Mouse (Mus musculus) 3134 (cell line): Measurements from ENCODE around the gene Eif1b.
"Not testable (repeated sequence)": the region's sequence is repeated elsewhere in the genome, so short reads cannot be mapped to it uniquely, and the experiment has no call there.

Source experiments
- DNase-seq: peaks from one replicate; pipeline ENCODE4 v3.0.0-alpha.2; 2011; ENCODE audit warnings: low spot score; ENCODE audit not compliant: insufficient read length; ENCODE audit errors: extremely low read depth

Gene Eif1b

DNA sequence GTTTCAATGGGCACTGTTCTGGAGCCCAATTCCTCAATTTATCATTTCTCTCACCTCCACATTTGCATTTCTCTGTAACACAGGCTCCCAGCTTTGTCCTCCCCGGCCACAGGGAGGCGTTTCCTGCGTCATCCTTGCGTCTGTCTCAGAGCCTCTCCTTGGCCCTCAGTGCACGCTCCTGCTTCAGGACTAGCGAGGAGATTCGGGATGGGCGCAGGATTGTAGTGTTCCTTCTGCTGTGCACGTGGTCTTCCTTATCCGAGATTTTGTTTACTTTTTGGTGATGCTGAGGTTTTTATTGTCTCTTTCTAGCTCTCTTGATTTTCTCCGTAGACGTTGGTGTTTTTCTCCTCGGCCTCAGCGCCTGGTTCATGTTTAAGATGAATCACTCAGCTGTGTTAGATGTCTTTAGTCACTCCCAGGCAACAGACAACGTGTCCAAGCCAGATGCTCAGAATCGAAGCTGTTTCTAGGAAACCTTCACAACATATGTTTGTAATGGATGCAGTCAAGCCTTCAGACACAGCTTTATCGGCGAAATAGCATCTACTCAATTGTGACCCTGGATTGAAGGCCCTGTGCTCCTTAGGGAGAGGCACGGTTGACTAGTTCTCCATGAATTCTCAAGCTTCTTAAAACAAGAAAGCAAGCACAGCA lies 27.6 kb downstream of the Eif1b start:
- no peak for DNase-seq

DNA sequence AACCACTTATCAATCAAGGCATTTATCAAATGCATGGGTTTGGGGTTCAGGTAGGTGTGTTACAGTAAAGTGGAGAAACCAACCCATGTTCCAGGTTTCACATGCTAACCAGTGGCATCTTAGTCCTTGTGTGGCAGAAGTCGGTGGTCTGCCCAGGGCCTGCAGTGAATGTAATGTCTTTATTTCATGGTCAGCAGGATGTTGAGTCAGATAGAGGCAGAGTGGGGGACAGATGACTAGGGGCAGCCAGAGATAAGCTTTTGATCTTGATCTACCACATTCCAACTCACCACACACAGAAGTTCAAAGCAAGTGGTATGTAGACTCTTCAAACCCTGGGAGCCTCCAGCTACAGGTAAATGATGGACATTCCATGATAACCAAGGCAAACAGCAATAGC lies 29.1 kb downstream of the Eif1b start:
- no peak for DNase-seq

DNA sequence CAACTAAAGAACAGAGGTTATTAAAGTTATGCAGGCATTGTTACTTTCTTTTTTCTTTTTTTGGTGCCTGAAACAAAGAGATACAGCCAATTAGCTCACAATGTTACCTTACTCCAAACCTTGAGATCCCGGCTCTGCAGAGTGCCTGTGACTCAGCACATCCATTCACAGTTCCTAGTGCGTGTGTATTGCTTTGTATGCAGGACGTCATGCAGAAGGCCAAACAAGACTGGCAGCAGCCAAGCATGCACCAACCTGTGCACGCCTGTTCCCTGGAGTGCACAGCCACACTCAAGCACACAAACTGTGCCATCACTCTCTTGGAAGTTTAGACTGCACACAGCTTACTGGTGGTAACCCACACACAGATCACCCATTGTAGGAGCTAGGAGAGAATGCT lies 35.2 kb downstream of the Eif1b start:
- no peak for DNase-seq

DNA sequence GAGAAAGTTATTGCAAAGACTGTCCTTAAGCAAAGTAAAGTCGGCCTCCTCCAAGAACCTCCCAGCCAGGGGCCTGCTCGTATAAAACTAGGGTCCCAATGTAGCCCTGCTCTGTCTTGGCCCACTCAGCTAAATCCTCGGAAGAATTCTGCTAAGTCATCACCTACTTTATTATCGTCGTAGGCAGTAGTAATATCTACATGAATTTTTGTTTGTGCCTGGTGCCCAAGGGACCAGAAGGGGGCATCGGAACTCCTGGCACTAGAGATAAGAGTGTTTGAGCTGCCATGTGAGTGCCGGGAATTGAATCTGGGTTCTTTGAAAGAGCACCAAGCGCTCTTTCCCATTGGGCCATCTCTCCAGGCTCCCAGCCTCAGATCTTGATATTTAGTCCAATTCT lies 35.9 kb downstream of the Eif1b start:
- DNase-seq = no peak

DNA sequence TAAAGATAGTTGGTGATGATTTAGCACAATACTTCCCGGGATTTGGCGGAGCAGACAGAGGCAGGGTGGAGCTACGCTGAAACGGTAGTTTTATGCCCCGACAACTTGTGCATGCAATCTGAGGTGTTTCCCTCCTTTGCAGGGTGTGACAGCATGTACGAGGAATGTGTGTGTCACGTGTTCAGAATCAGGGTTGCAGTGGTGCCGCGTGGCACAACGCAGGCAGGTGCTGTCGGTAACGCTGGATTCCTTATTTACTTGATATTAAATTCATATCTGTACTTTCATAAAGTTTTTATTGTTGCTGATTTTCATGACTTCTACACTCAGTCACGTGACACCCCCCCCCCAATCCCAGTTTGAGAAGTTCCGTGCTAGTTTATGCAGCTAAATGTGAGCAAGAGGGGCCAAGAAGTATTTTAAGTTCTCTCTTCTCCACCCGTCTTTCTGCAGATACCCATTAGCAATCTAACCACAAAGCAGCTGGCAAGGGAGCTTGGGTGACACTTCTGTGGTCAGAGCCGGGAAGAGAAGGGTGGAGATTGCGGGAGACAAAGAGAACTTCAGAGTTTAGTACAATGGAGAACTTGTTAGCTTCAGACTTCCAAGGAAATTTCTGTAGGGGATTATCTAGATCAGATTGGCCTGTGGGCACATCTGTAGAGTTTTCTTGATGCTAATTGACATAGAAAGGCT lies 36.9 kb downstream of the Eif1b start:
- peak; percentile 40 for DNase-seq

DNA sequence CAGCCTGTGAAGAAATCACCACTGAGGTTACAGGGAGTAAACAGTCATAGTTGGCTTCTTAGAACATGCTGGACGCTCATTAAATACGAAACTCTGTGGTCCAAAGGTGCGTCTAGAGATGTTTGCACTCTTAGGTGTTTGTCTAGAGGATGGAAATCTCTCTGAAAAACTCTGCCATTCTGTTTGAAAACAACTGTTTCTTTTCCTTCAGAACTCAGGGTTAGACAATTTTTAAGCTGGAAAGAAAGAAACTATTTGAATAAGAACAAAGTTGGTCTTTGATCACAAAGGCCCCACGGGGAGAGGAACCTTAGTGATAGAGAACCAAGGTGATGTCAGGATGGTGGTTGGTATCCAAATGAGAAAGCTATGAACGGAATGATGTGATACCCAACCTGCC lies 38.4 kb downstream of the Eif1b start:
- no peak for DNase-seq

DNA sequence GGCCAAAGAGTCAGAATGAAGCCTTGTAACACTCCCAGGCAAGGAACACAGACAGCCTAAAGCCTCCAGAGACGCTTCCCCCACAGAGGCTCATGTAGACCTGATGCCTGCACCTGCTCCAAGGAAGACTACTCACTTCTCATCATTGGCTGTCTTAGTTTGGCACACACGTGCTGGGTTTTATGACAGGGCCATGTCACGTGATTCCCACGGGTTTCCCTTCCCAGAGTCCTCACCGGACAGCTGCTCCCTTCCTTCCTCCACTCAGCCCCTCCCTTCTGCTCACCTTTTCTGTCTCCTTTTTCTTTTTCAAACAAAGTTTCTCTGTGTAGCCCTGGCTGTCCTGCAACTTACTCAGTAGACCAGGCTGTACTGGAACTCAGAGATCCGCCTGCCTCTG lies 40.0 kb downstream of the Eif1b start:
- DNase-seq = no peak

DNA sequence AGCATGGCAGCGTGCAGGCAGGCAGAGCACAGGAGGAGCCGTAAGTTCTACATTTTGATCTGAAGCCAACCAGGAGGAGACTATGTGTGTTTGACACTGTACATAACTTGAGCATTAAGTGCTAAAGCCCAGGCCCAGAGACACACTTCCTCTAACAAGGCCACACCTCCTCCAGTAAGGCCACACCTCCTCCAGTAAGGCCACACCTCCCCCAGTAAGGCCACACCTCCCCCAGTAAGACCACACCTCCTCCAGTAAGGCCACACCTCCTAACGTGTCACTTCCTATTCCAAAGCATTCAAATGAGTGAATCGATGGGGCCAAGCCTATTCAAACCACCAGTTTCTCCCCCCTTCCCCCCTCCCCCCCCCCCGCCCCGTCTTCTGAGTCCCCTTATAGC lies 40.7 kb downstream of the Eif1b start:
- DNase-seq = no peak

DNA sequence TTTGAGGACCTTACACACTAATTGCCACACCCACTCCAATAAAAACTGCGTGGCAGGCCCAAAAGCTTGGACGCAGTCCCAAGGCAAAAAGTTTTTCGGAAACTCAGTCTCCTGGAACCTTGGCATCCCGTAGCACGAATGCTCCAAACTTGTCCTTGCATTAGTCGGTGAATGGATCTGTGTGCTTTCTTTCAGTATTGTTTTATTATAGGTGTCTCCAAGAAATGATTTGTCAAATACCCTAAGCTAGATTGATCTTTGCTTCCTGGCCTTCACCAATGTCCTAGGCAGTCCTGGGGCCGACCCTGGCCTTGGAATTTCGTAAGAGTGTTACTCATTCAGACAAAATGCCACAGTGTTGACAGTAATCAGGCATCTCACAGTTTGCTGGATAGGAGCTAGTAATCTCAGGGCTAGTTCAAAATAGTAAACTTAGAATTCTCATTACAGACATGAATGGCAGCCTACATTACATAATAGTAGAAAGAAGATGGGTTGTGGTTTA lies 41.5 kb downstream of the Eif1b start:
- DNase-seq = not testable (repeated sequence)

DNA sequence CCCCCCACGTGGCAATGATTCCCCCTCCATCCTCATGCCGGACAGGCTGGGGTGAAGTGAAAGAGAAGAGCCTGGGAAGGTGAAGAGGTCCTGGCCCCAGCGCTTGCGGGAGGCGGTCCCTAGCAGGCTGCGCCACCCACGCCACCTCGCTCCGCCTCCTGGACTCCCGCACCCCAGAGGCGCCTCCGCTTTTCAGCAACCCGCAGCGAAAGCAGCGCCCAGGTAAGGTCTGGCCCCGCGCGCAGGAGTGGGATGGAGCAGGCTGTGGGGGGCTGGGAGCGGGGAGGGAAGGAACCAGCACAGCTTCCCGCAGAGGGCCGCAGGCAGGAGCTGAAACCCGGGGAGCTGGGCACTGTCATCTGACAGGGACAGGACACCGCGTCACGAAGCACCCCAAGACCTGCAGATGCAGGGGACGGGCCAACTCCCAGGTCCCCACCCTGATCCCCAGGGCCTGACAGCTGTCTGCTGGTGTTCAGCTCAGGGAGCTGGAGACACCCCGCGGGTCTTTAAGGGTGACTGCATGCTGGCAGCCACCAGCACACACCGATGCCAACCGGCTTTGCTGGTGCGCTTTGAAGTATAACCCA lies 47.7 kb downstream of the Eif1b start, which contains the start of gene Entpd3:
Entpd3 (plus strand) TSS at position 157 of the 590 bp plus-strand sequence.
- no peak for DNase-seq

DNA sequence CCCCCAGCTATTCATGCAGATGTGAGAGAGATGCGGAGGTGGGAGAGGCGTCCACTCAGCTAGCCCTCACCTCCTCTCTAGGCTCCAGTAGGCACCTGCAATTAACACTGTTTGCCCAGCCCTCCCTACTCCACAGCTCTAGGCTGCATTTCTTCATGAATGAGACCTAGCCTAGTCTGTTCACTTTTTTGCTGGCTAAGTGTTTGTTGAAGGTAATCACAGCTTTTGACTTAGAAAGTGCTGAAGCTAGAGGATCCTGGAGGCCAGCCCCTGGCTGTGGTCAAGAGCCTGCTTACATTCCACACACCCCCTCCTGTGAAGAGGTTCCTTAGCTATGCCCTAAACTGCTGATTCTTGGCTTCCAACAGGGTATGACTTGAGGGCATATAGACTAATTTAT lies 49.4 kb downstream of the Eif1b start:
- no peak for DNase-seq

DNA sequence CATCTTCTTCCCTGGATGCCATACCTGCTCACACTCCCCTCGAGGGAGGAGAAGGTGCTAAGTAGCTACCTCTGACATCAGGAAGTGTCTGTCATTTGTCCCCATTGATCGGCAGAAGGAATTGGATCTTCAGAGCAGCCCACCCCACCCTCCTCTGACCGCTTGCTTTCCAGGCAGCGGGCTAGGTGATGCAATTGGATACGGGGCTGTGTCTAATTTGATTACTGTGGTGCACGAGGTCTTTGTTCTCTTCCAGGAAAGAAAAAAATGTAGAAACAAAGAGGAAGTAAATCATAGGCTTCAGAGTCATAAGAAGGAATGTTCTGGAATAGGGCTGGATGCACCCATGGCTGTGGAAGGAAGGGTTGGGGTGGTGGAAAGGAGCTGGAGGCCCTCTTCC lies 50.2 kb downstream of the Eif1b start:
- no peak for DNase-seq
